Mouse (Mus musculus): ENCODE data around the gene Meis1. TPM values are rescaled to one million over a fixed set of nuclear protein-coding genes. Genes with fewer than 3 reads are reported as not detected.

Gene Meis1
- total RNA-seq, 2 experiments from 2014 or later = 5.2 to 7.9 TPM

DNA sequence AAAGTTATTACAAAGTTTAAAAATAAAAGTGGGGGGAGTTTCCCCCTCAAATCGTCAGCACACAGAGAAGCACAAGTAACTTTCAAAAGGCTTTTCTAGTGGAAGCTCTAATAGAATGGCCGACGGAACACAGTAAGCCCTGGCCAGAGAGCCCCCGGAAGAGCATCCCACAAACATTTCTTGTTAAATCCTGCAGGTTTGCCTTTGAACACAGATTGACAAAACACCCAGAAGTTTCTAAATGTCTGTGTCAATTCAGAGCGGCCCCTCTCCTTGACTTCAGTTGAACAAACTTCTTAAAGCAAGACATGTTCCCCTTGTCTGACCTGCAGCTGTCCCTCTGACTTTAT, 3.4 kb downstream of the Meis1 start:
- no peak for DNase-seq (ENCODE audit: low spot score in 2 of 2)

DNA sequence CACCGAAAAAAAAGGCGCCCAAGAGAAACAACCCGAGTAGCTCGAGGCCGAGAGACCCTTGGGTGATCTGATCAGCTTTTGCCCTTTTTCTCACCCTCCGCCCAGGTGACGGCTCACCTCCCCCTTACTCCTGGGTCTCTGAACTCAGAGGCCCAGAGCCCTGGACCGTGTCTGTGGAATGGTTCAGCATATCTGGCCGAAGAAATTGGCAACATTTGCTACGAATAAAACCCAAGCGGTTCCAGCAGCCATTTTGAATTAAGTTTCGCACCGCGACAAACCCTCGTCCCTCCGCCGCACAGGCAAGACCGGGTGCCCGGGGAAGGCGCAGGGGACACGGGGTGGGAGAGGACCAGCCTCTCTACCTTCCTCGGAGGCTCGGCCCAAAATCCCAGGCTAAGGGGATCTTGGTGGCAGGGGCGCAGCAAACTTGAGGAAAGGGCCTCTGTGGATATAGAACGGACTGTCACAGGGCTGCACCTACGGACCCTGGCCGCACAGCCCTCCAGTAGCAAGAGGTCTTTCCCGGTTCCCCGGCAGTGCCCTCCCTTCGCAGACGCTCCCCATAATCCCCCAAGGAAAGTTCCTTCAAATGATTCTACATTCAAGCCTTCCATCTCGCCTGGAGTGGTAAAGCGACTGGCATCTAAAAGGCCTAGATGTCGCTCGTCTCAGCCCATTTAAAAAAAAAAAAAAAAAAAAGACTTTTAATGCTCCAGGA, 4.2 kb downstream of the Meis1 start:
- no peak for DNase-seq (ENCODE audit: low spot score in 2 of 2)

DNA sequence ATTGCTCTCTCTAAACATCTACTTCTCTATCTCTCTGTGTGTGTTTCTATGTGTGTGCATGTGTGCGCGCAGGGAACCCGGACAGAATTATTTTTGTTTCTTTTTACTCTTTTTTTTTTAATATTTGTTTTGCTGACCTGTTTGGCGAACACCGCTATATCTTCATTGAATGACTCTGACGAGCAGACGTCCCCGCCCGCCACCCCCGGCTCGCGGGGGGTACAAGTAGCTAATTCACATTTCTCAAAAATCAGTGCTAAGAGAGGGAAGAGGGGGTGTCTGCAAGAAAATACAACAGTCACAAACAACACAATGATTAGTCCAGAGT, 4.7 kb downstream of the Meis1 start:
- no peak for DNase-seq (ENCODE audit: low spot score in 2 of 2)

DNA sequence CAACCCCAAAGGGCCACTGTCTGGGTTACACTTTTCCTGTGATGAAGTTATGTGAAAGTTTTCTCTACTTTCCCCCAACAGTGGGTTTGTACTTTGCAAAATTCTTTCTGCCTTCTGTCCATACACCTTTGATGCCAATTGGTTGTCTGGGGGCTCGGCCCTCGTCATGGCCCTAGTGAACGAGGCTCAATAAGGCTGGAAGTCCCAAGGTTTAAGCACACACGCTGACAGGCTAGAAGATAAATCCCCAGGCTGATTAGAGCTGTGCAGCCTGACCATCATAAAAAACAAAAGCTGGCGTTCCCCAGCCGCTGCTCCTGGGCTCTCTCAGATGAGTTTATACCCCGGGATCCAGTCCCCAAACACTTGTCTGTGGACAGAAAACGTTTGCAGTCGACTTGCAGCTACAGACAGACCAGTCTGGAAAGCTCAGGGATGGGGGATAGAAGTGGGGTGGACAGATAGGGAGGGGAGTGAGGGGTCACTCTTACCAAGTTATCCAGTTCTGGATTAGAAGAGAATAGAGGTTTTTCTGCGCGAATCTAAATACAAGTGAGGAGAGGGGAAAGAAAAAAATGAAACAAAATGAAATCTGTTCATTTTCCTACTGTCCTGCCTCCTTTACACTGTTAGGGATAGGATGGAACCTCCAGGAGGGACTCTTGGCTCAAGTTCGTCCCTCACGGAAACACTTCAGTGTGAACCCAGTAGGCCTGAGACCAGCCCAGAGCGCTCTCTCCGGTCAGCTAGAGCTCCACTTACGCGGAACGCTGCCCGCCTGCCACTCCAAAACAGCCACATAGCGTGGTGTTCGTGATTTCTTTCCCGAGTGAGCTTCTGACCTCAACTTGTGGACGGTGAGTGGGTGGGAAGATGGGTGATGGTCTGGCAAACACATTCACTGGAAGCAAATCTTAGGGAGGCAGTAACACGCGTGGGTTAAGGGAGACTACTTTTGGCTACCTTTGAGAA, 5.4 kb downstream of the Meis1 start:
- no peak for DNase-seq (ENCODE audit: low spot score in 2 of 2)

DNA sequence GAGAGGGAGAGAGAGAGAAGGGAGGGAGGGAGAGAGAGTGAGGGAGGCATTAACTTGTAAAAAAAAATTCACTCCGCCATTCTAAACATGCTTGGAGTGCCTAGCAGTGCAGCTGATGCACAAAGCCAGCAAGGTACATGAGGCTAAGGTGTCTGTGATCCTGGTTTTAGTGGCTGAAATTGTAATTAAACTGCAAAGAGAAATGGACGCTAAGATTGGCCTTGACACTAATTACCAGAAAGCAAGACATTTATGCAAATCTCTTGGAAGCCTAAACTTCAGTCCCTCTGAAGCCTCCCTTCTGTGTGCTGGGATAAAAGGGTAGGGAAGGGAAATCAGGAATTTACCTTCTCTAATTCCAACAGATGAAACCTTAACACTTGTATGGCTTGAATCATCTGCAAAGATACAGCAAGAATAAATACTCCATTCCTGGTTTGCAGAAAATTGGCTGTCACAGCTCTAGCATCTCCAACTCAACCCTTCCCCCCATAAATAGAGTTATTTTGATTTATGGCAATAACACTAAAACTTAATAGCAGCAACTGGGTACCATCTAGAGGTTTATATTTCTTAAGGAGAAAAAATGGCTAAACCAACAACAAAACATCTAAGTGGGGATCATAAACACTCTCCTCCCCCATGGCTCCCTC, 6.2 kb downstream of the Meis1 start:
- DNase-seq (ENCODE audit: low spot score in 2 of 2) = no peak

DNA sequence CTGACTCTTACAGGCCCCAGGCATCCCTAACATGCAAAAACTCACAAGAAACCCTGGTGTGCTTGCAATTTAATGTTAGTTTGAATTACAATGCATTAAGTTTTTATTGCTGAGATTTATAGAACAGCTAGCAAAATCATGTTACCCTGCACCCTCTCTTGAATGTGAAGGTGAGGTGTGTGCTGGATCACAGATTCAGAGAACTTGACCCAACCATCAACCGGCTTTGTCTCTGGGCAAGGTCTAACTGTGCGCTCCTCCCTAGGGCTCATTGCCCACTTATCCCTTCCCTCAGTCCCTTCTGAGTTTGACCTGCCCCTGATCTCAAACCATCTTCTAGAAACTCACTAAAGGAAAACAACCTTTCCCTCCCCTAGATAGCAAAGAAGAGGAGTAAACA, 6.8 kb downstream of the Meis1 start:
- no peak for DNase-seq (ENCODE audit: low spot score in 2 of 2)

DNA sequence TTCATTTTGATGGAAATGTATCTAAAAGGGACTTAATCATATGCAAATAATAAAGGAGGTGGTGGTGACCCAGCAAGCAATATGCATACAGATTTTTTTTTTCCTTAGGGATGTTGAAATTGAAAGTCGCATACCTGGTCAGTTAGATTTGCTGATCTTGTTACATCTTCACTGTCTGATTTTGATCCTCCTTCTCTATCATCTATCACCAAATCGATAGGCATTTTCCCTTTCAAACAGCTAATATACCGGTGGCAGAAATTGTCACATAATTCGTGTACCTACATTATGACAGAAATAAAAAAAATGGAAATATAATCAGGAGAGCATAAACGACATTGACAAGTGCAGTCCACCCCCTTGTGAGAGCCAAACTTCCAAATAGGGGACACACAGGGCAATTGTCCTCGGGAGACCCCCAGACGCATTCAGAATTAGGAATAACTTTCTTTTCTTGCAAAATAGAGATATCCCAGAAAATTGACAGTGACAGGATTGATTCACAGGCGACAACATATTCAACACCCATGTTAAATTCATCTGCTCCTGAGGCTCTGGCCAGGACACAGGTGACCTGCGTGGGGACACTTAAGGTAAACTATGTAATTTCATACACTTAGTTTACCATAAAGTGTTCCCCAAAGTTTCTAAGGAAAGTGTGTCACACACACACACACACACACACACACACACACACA, 7.5 kb downstream of the Meis1 start:
- no peak for DNase-seq (ENCODE audit: low spot score in 2 of 2)

DNA sequence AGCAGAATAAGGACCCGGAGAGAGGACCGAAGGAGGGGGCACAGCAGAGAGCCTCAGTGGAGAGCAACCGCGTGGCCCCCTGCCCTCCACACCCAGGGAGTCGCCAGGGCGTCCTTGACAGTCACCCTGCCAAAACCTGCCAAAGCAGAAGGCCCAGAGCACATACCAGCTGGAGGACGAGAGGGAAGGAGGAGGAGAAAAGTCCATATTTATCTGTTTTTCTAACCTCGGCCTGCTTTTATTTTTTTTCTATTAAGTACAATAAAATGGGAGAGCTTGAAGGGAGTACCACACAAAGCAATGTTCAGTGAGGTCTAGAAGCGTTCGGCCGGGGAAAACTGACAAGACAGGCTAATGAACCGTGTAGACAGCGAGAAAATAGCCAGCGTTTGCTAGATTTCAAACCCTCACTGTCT, 8.4 kb downstream of the Meis1 start:
- no peak for DNase-seq (ENCODE audit: low spot score in 2 of 2)

DNA sequence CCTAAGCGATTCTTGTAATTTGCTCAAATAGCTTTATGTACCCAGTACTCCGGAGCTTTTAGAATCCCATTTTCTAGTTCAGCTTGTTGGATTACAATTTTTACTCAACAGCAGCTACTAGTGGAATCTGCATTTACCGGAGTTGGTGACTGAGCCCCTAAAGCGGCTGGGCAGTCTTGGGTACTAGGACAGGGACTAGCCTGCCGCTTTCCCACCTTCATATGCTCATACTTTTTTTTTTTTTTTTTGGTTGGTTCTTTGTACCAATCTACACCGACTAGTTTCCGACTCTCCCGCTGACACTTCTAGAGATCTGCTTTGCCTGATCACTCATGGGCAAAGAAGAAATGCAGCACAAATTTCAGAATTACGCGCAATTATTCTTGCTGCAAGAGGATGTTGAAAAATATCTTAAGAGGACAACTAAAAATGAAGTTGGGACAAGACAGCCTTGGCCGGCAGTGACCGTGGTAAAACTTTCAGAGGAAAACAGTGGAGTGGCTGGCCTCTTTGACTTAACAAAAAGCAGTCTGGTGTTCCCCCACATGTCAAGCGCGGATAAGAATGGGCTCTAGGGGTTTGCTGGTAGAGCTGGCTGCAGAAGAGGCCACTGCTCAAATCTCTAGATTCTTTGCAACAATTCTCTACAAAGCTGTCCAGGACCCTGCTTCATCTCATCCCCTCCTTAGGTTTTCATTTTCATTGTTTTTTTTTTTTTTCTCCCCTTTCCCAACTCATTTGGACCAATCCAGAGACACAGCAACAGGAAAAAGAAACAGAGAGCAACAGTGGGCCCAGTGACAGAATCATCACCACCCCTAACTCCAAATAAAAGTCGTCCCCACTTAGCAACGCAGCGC, 9.0 kb downstream of the Meis1 start:
- DNase-seq (ENCODE audit: low spot score in 2 of 2) = no peak

DNA sequence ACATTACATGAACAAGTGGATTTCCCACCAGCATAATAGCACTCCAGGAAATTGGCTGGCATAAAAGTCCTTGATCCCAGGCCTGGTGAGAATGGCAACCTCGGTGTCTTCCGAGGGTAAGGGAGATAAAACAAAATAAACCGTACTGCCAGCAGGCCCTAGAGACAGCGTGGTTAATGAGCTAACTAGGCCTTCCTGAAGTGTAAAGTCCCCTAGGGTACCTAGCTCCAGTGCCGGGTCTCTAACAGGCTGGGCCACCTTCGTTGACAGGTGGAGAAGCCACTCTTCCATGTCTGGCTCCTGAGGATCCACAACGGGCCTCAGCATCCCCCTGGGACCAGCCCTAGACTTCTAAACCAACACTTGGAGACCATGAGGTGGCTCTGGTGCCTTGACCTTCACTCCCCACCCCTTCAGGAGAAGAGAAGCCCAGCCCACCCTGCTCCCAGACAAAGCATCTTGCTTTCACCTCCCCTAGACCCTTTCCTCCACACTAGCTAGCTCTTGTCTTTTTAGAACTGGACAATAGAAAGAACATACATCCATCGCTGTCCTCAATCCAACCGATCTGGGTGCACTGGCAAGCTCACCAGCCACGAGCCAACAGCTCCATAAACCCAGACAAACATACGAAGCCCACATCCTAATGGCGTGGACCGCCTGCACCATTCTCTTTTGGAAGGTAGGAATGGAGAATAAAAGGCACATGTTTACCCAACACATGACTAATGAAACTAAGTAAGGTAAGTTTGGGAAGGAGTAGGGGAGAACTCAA, 10.0 kb downstream of the Meis1 start:
- DNase-seq (ENCODE audit: low spot score in 2 of 2) = no peak

DNA sequence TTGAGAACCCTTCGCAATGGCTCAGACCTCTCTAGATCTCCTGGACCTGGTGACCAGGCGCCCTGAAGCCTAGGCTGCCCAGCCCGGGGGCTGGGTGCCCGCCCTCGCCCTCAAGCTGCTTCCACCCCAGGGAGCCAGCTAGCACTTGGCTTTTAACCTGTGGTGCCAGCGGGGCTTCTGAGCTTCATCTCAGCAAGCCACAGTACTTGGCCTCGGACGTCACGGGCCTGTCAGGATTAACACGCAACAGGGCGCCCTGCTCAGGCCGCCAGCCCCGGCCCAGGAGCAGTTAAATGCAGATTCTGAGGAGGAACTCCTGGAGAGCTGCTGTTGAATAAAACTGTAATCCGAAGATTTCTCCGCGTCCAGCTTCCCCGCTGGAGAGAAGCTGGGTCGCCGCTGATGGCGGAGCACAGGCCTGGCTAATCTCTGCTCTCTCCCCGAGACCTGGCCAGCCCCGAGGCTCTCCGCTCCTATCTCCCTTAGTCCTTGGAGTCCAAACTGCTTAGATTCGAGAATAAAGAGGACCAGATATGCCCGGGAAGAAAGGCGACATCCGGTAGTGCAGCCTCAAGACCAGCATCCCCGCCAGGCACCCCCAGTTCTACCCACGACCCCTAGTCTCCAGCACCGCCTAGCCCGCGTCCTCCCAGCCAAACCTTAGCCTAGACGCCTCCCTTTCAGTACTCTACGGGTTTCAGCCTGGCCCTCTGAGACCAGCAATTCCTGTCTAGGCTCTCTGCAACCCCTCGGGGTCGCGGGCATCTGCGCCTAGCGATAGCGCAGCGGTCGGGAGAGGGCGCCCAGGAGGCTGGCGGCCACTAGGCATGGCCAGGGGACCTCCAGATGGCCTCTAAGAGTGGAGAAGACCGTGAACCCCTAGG, 11.0 kb downstream of the Meis1 start:
- DNase-seq (ENCODE audit: low spot score in 2 of 2) = no peak

DNA sequence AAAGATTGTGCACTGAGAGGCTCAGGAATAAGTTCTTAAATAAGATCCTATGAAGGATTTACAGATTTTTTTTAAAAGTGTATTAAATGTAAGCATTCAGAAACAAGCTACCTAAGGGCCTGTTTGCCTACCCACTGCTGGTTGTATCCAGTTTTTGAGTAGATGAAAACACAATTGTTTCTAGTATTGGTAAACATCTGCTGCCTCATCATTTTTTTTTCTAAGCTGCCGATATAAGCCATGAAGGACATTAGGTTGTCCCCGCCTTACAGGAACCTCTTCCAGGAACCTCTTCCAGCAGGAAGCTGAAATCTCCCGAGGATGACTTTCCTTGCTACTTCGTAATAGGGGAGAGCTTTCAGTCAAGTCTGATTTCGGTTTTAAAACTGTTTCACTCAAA, 11.7 kb downstream of the Meis1 start:
- no peak for DNase-seq (ENCODE audit: low spot score in 2 of 2)

DNA sequence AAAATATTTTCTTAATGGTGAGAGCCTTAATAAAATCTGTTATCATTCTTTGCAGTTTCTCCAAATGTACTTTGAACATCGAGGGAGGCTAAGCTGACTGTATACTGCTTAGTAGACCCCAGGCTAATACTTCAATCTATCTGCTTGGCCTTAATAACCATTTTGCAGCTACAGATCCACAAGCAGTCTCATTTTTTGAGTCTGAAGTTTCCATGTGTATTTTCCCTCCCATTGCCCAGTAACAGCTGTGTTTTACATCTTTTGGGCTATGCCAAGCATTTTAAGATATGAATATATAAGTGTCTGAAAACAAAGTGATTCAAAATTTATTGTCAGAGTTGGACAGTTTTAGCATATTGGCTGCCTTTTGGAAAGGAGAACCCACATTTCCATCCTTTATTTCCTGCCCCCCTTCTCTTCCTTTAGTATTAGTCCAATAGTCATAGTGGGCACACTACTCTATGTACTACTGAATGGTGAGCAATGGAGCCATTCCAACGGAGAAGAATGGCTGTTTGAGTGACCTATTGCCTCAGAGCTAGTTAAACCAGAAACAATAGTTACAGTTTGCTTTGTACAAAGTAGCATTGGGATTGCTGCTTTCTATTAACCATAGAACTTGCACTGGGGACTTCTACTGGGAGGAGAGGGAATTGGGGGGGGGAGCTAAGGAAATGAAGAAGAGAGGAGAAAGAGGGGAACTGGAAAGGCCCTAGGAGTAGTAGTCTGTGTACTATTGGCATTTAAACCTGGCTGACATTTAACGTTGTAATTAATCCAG, 12.7 kb downstream of the Meis1 start:
- DNase-seq (ENCODE audit: low spot score in 2 of 2) = no peak

DNA sequence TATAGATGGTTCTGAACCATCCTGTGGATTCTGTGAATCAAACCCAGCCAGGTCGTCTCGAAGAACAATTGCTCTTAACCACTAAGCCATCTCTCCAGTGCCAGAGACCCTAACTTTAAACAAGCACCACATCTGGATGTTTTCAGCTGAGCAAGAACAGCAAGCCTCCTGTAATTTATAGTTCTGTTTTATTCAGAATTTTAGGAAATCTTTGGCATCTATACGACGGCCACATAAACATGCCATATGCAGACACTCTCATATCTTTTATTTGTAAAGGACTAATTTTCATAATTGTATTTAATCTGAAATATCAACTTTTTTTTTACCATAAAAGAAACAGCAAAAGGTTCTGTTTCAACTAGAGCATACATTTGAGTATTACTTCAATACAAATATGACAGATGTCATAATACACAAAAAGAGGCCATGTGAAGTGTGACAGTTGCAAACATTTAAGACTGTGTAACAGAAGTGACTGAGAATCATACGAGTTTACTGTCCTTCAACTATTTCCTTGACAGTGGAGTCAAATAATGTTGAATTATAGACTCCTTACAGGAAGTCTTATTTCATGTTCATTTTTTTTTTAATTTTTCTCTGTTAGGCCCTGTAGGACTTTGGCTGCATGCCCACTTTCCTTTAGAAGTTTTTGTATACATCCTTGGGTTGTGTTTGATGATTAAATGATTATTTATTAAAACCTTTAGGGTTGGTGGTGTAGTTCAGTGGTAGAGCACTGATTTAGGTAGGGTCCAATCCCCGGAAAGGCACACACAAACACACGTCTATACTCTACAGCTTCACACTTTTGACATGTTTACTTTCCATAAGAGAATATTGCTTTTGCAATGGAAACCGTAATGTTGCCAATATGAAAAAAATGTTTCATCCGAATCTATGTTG, 13.5 kb downstream of the Meis1 start:
- DNase-seq (ENCODE audit: low spot score in 2 of 2) = no peak

DNA sequence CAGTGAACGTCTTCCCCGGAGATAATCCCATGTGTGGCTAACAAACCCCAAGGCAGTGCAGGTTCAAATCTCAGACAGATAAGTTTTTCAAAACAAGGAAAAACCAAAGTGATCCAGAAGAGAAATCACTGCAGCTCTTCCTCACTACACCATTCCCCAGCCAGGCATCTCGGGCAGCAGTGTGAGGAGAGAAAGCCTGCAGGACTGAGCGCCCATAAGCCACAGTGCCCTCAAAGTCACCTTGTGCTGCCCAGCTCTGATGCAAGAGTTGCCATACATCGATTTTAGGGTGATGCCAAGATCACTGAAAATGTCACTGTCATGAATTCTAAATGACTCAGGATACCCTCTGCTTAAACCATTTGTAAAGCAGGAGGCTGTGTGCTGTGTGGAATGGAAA, 15.7 kb downstream of the Meis1 start:
- DNase-seq (ENCODE audit: low spot score in 2 of 2) = no peak

DNA sequence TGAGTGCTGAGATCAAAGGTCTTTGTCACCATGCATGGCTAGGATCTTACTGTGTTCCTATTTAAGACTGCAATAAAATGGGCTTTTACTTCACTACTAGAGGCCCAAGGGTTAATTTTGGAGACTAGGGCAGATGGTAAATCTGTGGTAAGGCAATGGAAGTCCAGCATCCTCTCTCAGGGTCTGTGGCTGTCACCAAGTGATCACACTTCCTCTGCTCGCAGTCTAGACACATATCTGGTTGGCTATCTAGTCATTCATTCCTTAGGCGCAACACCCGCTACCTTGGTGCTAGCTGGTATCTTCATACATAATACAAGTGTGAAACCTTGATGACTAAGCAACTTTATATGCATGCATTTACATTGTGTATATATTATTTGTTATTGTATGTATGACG, 22.0 kb downstream of the Meis1 start:
- DNase-seq (ENCODE audit: low spot score in 2 of 2) = no peak

DNA sequence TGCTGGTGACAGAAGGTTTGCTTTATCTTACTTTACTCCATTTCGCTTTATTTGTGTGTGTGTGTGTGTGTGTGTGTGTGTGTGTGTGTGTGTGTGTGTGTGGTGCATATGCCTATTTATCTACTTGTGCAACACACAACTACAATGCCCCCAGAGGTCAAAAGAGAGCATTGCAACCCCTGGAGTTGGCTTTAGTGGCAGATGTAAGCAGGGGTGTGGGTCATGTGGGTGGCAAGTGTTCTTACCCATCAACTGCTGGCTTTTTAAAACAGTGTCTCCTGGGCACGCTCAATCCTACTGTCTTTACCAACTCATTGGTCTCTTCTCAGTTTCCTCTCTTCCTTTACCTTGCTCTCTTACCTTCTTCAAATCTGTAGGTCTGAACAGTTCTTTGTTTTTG, 22.5 kb downstream of the Meis1 start:
- DNase-seq (ENCODE audit: low spot score in 2 of 2) = no peak
